Mouse (Mus musculus): ENCODE measurements around the gene Neo1.
"Not testable (repeated sequence)": the region's sequence is repeated elsewhere in the genome, so short reads cannot be mapped to it uniquely, and the experiment has no call there.

The Neo1 gene

DNA sequence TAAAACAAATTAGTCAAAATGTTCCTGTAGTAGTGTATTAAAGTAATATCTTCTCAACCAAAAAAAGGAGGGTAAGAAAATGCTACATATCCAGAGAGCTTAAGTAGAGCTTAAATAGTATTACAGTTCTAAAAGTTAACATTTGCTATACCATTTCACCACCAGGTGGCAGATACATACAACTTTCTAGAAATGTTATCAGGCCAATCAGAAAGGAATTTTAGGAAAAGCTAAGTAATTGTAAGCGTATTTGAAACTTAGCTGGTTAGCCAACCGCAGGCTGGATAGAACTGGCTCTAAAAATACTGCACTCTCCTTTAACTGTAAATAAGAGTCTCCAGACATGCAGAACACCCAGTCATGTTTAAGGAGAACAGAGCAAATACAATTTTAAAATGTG, 22.9 kb downstream of the Neo1 start:
- in situ Hi-C loops (cut with MboI, MseI) = loop anchor here in 1 of 2 experiments (10.0 kb wide), 1 partner anchor 271 kb away; no protein-coding TSS in a partner anchor

DNA sequence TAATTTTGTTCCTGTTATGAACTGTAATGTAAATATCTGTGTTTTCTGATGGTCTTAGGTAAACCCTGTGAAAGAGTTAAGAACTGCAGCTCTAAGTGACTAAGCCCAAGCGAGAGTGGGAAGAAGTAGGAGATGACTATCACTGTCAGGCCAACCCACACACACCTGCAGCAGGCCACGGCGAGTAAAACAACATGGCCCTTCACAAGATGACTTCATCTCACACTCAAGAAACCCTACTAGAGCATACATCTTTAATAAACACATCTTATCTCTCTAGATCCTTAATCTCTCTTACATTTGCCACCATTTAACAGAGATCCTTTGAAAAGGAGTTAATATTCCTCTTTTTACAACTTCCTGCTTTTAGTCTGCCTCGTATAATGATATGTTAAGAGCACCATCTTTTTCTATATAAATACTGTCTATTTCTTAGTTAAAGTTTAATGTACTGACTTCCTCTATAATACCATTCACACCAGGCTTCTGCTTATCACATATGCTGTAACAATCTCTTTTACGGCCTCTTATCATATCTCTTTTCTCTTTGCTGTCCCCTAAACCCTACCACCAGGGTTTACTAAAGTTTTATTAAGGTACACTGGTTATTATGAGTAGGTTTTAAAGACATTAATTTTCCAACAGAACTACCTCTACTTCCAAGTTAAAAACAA, 46.8 kb downstream of the Neo1 start:
- in situ Hi-C loops (cut with MboI, MseI) = no loop called here

DNA sequence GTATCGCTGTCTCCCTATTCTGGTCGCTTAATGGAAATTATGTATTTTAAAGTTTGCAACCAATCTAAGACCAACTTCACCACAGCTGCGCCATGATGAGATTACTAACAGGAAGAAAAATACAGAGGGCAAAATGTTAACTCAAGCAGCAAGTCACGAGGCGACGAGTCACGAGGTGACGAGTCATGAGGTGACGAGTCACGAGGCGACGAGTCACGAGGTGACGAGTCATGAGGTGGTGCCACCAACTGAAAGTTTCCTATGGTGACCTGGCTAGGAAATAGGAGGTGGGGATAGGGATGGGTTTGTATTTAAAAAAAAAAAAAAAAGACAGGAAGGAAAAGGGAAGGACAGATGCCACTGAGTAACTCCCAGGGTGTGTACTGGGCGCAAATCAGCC, 57.2 kb downstream of the Neo1 start:
- in situ Hi-C loops (cut with MboI, MseI) = no loop called here

DNA sequence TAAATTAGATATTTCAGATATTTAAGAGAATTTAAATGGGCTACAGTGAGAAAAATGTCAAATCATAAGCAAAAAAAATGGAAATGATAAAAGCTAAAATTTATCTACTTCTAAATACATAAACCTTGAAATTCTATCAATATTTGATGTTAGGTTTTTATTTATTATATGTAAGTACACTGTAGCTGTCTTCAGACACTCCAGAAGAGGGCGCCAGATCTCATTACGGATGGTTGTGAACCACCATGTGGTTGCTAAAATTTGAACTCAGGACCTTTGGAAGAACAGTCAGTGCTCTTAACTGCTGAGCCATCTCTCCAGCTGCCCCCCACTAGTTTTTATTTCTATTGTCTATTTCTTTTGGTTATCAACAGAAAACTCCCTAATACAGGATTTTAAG, 65.1 kb downstream of the Neo1 start:
- in situ Hi-C loops (cut with MboI, MseI) = not testable (repeated sequence)

DNA sequence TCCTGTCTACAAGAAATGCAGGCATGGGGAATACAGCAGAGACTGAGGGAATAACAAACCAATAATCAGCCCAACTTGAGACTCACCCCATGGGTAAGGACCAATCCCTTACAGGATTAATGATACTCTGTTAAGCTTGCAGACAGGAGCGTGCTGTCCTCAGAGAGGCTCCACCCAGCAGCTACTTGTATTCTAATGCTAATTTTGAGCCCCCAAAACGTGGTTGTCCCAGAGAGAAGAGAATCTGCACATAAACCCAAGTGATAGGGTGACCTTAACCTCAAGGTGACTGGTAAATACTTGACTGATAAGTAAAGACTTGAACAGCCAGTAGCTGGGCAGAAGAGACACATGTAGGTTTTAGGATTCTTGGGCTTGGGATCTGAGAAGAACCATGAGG, 68.9 kb downstream of the Neo1 start:
- in situ Hi-C loops (cut with MboI, MseI) = no loop called here

DNA sequence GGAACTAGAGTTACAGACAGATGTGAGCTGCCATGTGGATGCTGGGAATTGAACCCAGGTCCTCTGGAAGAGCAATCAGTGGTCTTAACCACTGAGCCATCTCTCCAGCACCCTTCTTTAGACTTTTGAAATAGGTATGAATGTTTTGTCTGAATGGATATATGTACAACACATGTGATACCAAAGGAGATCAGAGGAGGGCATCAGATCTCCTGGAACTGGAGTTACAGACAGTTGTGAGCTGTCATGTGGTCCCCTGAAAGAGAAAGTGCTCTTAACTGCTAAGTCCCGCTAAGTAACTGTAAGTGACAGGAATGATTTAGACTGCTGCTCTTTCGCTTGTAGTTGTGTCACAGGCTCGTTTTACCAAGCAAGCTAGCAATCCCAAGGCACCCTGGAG, 80.7 kb downstream of the Neo1 start:
- in situ Hi-C loops (cut with MboI, MseI) = no loop called here

DNA sequence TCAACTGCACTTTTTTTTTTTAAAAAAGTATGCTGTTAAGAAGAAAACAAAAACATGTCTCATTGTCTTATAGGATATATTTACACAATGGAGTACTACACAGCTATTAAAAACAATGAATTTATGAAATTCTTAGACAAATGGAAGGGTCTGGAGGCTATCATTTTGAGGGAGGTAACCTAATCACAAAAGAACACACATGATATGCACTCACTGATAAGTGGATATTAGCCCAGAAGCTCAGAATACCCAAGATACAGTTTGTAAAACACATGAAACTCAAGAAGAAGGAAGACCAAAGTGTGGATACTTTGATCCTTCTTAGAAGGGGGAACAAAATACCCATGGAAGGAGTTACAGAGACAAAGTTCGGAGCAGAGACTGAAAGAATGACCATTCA, 90.3 kb downstream of the Neo1 start:
- in situ Hi-C loops (cut with MboI, MseI) = not testable (repeated sequence)

DNA sequence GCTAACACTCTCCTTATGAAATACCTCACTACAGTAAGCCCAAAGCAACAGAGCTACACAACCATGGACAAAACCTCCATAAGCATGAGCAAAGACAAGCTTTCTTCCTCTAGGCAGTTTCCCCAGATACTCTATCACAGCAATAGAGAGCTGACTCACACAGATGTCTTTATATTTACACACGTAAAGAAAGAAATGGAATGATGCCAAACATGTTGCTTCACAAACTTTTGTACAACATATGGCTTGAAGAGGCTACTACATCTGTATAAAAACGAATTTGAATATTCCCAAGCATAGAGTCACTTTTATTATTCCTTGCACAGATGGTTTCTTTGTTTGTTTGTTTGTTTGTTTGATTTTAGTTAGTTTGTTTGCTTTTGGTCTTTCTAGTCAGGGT, 101.5 kb downstream of the Neo1 start:
- in situ Hi-C loops (cut with MboI, MseI) = no loop called here

DNA sequence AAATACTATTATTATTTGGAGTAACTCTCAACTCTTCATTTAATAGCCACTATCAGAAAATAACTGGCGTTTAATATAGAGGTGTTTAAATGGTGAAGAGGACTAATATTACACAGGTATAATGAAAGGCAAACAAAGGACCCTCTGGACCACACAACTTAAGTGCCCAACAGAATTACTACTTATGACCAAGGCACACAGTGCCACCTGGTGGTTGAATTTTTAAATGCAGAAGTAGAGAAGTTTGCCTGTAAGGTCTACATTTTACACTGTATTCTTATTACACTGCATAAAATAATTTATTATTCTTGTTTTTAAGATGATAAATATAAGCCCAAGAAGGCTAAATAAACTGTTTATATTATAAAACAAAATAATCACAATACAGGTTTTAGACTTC, 108.1 kb downstream of the Neo1 start:
- in situ Hi-C loops (cut with MboI, MseI) = loop anchor here in 1 of 2 experiments (5.0 kb wide), 1 partner anchor 386 kb away; no protein-coding TSS in a partner anchor

DNA sequence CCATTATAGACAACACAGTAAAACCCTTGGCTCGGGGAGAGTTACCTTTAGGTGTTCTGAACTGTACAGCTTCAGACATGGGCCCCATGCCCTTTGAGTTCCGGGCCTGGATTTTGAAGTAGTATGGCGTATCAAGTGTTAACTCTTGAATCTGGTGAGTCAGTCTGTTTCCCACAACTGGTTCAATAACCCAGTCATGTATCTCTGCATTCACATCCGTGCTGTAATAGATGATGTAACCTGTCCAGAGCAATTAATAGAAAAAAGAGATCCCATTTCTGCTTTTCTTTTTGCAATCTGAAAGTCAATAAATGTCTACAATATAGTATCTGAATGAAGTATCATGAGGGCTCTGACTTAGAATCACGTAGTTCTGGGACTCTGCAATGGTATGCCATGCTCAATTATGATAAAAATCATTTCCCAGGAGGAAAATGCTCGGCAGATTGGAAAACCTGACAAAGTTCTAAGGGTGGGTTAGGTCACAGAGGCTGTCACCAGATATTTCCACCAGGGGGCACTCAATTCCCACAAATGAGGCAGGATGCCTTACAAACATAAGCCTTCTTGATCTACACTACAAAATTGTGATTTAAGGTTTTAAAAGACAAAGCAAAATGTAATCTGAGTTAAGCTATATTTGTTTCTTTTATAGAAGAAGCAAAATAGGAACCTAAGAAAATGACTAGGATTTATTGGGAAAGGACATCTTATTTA, 133.2 kb downstream of the Neo1 start:
- in situ Hi-C loops (cut with MboI, MseI) = loop anchor here in 1 of 2 experiments (10.0 kb wide), 1 partner anchor 362 kb away; no protein-coding TSS in a partner anchor

DNA sequence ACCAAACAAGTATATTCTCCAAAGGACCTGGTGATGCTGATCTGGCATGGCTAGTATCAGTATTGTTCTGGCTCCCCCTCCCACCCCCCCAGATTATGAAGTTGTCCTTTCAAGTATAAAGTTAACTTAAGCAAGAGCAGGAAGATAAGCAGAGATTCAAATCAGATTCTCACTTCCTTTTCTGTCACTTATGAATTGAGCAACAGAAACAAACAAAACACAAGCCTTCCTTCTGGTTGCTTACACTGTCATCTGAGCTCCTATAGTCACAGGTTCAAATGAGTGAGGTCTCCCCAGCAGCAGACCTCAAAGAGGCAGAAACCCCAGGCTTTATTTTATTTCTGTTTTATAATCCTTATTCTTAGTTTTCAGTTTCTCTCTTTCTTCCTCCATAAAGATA, 136.6 kb downstream of the Neo1 start:
- in situ Hi-C loops (cut with MboI, MseI) = loop anchor here in 1 of 2 experiments (10.0 kb wide), 1 partner anchor 365 kb away; no protein-coding TSS in a partner anchor

DNA sequence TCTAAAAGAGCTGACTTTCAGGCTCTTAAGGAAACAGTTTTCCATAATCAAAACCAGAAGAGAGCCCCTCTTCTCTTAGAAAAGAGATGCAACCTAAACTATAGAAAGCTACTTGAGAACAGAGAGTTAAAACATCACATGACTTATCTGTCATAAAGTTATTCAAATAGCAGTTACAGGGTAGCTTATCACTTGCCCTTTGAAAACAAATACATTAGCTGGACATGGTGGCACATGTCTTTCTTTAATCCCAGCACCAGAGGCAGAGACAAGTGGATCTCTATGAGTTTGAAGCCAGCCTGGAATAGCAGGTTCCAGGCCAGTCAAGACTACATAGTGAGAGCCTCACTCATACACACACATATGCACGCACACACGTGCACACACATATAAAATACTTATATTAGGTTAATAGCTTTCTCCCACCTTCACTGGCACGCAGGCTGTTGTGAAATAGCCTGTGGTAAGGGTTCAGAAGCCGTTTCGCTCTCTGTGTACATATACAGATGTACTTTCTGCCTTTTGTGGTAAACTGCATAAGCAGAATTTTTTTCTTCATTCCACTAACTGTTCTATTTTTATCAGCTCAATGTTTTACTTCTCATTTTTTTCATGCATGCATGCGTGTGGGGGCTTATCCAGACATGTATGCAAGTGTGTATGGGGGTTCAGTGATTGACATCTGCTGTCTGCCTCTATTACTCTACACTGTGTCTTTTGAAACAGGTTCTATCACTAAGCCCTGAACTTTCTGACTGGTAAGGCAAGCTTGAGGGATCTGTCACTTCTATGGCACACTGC, 144.2 kb downstream of the Neo1 start:
- in situ Hi-C loops (cut with MboI, MseI) = no loop called here

DNA sequence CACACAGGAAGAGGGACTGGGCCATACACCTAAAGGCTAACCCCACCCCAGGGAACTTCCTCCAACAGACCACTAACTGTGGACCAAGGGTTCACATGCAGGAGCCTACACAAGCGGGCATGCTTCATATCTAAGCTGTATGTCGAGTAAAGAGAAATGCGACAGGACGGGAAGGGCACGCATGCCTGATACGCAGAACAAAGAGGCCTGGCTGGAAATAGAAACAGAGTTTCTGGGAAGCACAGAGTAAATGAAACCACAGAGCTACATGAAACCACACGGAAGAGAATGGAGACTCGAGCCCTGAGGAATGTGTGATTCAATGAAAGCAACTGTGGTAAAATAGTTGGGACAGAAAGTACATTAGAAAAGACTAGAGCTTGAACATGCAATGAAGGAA, 145.3 kb downstream of the Neo1 start:
- in situ Hi-C loops (cut with MboI, MseI) = no loop called here

DNA sequence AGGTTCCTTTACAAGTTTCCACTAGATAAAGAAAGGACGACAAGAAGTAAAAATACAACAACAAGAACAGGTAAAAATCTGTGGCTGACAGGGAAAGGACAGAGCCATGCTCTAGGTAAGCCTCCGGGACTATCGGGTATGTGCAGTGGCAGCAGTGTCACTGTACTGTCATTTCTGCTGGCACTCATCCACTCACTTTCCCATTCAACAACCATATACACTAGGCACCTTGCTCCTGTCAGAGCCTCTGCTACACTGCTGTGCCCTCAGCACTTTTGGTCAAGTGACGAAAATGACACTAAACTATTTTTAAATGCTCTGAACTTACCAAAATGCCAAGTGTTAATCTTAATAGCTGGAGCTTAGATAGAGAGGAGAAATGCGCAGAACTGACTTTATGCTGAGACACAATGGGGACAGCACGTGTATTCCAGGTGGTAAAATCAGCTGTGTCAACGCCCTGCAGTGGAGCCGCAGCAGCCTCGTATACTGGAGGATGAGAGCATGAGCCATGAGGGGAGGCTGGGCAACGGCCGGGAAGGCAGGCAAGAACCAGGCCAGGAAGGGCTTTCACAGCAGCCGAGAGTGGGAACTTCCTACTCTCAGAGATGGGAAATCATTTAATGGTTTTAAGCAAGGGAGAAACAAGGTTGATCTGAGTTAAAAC, 146.3 kb downstream of the Neo1 start:
- in situ Hi-C loops (cut with MboI, MseI) = no loop called here

DNA sequence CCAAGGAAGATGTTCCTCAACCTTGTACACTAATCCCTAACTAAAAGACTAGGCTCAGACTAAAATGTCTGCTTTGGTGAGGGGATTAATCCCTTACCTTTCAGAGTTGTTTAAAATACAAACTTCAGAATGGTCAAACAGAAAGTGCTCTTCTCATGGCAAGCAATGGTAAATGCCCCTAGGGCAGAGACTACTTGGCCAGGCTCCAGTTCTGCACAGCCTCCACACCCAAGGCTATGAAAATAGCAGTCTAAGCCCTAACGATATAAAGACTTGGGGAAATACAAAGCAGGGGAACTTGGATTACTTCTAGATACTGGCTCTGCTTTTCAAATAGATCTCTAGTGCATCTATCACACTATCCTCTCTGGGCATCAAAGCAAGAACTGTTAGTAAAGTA, 153.6 kb downstream of the Neo1 start:
- in situ Hi-C loops (cut with MboI, MseI) = no loop called here

DNA sequence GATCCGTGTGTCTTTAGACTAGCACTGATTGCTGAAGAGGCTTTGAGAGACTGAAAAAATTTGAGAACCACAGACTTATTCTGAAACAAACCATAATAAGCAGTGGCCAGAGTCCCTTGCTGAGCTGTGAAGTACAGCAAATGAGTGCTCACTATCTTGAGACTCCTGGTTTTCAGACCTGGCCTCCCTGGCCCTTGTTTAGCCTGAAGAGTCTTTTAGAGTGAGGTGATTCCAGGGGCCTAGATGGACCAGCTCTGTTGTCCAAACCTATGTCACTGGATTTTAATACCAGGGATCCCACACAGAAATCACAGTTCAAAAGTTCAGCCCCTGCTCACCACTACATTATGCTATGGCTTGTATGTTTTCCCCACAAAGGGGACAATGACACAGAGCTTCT, 156.4 kb downstream of the Neo1 start:
- in situ Hi-C loops (cut with MboI, MseI) = loop anchor here in 1 of 2 experiments (10.0 kb wide), 1 partner anchor 345 kb away; no protein-coding TSS in a partner anchor

DNA sequence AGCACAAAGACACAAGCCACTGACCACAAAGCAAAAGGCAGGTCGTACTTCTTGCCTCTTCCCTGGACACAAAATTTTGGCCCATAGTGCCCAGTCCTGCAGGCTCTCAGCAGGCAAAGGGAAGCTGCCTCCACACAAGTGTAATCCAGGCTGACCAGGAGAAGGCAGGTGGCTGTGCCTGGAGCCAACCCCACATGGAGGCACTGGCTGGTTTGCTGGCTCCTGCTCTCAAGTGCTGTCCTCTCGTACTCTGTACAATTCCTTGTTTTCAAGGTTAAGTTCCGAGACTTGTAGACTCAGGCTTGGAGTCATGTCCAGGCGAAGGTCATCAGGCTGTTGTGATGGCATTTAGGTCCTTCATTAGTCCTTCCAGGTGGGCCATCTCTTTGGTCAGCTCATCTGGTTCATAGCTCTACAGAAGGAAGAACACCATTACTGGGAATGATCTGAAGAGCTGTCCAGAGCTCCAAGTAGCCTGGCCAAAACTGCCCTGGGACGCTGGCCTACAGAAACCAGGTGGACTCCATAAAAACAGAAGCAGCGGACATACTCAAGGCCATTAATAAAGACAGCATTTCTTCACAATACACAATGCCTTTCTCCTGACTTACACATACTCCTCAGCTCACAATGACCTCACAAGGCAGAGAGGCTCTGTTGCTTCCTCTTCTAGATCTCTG, 159.2 kb downstream of the Neo1 start:
- in situ Hi-C loops (cut with MboI, MseI) = loop anchor here in 1 of 2 experiments (10.0 kb wide), 1 partner anchor 342 kb away; no protein-coding TSS in a partner anchor

DNA sequence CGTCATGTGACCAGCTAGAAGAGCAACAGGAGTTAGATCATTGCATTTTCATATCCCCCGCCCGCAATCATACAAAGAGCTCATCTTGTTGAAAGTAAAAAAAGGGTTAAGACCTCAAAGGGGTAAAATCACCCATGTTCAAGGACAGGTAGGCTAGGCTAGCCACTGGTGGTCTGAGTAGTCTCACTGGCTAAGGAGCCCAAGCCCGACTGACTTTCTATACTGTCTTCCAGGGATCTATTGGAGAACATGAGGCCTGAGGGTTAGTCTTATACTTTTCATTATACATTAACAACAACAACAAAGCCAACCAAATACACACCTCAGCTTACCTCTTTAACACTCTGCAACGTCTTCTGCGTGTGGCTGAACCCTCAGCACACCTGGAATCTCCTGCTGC, 160.8 kb downstream of the Neo1 start:
- in situ Hi-C loops (cut with MboI, MseI) = loop anchor here in 1 of 2 experiments (10.0 kb wide), 1 partner anchor 341 kb away; no protein-coding TSS in a partner anchor

DNA sequence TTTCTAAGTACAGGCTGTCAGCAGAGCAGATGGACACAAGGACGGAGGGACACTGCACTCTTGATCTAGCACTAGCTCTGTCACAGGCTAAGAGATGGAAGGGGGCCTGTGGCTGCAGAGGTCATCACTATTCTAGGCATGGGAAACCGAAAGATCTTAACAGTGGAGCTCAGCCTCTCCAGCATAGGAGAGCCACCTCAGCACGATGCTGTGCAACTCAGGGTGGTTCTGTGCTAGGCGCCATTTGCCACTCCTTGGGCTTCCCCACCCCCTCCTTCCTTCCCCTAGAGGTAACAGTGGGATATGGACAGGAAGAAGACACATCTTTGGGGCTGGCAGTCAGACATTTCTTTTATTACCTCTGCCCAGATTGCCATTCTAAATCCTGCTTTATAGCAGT, 161.9 kb downstream of the Neo1 start:
- in situ Hi-C loops (cut with MboI, MseI) = loop anchor here (5.0 to 10.0 kb wide), 2 partner anchors 337 to 340 kb away; no protein-coding TSS in a partner anchor

DNA sequence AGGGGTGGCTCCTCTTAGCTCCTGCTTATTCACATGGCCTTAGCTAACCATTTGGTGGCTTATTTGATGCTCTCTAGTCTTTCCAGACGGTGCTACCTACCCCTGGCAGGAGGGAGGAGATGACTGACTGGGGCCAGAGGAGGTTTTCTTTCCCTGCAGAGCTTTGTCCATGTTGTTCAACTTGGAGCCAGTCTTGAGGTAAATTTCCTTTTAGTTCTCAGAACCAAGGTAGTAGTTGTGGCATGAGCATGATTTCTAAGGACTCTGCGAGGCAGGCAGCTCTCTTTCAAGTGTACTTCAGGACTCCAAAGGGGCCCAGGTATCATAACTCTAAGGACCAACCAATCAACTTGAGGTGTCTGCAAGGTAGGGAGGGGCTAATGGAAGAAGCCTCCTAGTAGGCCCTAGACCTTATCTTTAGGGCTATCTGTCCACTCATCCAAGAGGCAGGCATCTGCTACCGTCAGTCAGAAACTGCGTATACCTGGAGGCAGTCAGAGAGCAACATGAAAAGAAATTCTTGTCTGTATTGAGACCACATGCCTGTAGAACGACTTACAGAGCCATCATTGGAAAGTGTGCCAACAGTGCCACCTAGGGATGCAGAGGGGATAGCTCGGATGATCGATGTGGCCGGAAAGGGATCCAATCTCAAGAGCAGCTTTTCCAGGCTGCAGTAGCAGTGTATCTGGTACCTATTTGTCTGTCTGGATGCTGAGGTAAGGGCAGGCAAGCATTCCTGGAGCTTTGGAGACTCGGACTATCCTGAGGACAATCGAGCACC, 162.5 kb downstream of the Neo1 start:
- in situ Hi-C loops (cut with MboI, MseI) = loop anchor here (5.0 to 10.0 kb wide), 2 partner anchors 336 to 339 kb away; no protein-coding TSS in a partner anchor

Measured in T-helper 17 cell (primary cell).